Comparison of ENCODE assay signal across 12 mouse cellular contexts in genomic region chr6:99277251-99277650, GRCm38 (mm10).
"Had no signal": no experiment of that assay in that cellular context is flagged by ENCODE, and none has a peak within 500 bp of the region (broad histone marks: within the 10 kb centered on the region; RNA-seq: fewer than 3 reads in every experiment).

No protein-coding gene starts in this region.

- DNase-seq: left cerebral cortex, postnatal 4 days; liver; liver, embryonic 13.5 days; liver, postnatal 0 days; lung, adult 18-20 months; lung, adult 2 months; lung, embryonic 14.5 days; lung, postnatal 10 days; lung, postnatal 14 days; lung, postnatal 36 days; lung, postnatal 4 days; midbrain, embryonic 14.5 days had no signal
